Mouse (Mus musculus): Measurements from ENCODE around the gene Acod1. TPM values are rescaled to one million over a fixed set of nuclear protein-coding genes. Genes with fewer than 3 reads are reported as not detected.
A peak's percentile ranks its signal among the peaks of the same experiment; 100 is the strongest.

The Acod1 gene
- total and polyA plus RNA-seq, 2 experiments from 2014 or later = not detected

- peak within 1 kb of the TSS; percentile 70 for H3K4me2 ChIP-seq (ENCODE audit: low read depth, low read length, poor library complexity, severe bottlenecking)
- ATAC-seq (ENCODE audit: low FRiP score) (peak; percentile 97), DNase-seq (ENCODE audit: low spot score) (peak; percentile 97)
- peak; percentile 69 for TF ChIP-seq CTCF (IDR thresholded peaks at IDR 0.05)
- peaks cover 11% of the 10 kb centered on the region for H3K36me3 ChIP-seq (ENCODE audit: insufficient read depth, low read length)
- peak within 1 kb of the TSS; percentile 58 for H3K9ac ChIP-seq (replicated peaks; ENCODE audit: low read length, poor library complexity, severe bottlenecking)
- H3K4me3 ChIP-seq (ENCODE audit: low read depth, low read length) = peak within 1 kb of the TSS; percentile 63
- no peaks in the 10 kb centered on the region for H3K9me3 ChIP-seq (ENCODE audit: low read length)
- peaks cover 3% of the 10 kb centered on the region; the same call in 1 of the 2 replicates for H3K4me1 ChIP-seq (ENCODE audit: insufficient read depth, low read length)
- H3K27ac ChIP-seq (ENCODE audit: low read depth, low read length) = peak within 1 kb of the TSS; percentile 63
- under 1% methylated on average over 65 of the region's 65 CpGs for WGBS
- no peaks in the 10 kb centered on the region for H3K27me3 ChIP-seq (ENCODE audit: insufficient read depth, low read length)
Observed at GRCm38 (mm10) chr14:103069864-103070611, 23.3 kb downstream of the Acod1 start, which contains the start of gene Cln5. TSS of gene Cln5 (plus strand) at chr14:103070216.

- DNase-seq (ENCODE audit: low spot score) = no peak
- H3K27ac ChIP-seq (ENCODE audit: low read depth, low read length) = no peak overlapping the region
Observed at GRCm38 (mm10) chr14:103070790-103071189, 24.0 kb downstream of the Acod1 start.

GRCm38 (mm10) chr14:103071471-103071870 lies 24.7 kb downstream of the Acod1 start:
- DNase-seq (ENCODE audit: low spot score) (no peak), ATAC-seq (ENCODE audit: low FRiP score) (no peak)
- peaks cover 11% of the 10 kb centered on the region for H3K36me3 ChIP-seq (ENCODE audit: insufficient read depth, low read length)
- H3K27ac ChIP-seq (ENCODE audit: low read depth, low read length) = no peak overlapping the region
- H3K27me3 ChIP-seq (ENCODE audit: insufficient read depth, low read length) = no peaks in the 10 kb centered on the region
- peaks cover 3% of the 10 kb centered on the region; the same call in 1 of the 2 replicates for H3K4me1 ChIP-seq (ENCODE audit: insufficient read depth, low read length)
- TF ChIP-seq CTCF (IDR thresholded peaks at IDR 0.05) = no peak
- no peak overlapping the region for H3K4me2 ChIP-seq (ENCODE audit: low read depth, low read length, poor library complexity, severe bottlenecking)
- no peak overlapping the region for H3K9ac ChIP-seq (replicated peaks; ENCODE audit: low read length, poor library complexity, severe bottlenecking)
- no peaks in the 10 kb centered on the region for H3K9me3 ChIP-seq (ENCODE audit: low read length)
- 93% methylated on average over 12 of the region's 12 CpGs for WGBS
- H3K4me3 ChIP-seq (ENCODE audit: low read depth, low read length) = no peak overlapping the region

More at GRCm38 (mm10) chr14:103070790-103071189, 24.0 kb downstream of the Acod1 start:
- Histone ChIP-seq H3K9me3 (ENCODE audit: low read length) (no peaks in the 10 kb centered on the region), H3K9ac (replicated peaks; ENCODE audit: low read length, poor library complexity, severe bottlenecking) (peak overlapping the region; percentile 58), H3K36me3 (ENCODE audit: insufficient read depth, low read length) (peaks cover 11% of the 10 kb centered on the region), H3K4me3 (ENCODE audit: low read depth, low read length) (peak overlapping the region; percentile 63), H3K4me1 (ENCODE audit: insufficient read depth, low read length) (peaks cover 3% of the 10 kb centered on the region; the same call in 1 of the 2 replicates), H3K27me3 (ENCODE audit: insufficient read depth, low read length) (no peaks in the 10 kb centered on the region), H3K4me2 (ENCODE audit: low read depth, low read length, poor library complexity, severe bottlenecking) (peak overlapping the region; percentile 70)
- no peak for ATAC-seq (ENCODE audit: low FRiP score)
- WGBS = 5% methylated on average over 10 of the region's 10 CpGs
- TF ChIP-seq CTCF (IDR thresholded peaks at IDR 0.05) = no peak

GRCm38 (mm10) chr14:103072731-103073130 lies 26.0 kb downstream of the Acod1 start:
- no peak overlapping the region for H3K4me3 ChIP-seq (ENCODE audit: low read depth, low read length)
- no peak for ATAC-seq (ENCODE audit: low FRiP score)
- H3K9me3 ChIP-seq (ENCODE audit: low read length) = no peaks in the 10 kb centered on the region
- no peak overlapping the region for H3K27ac ChIP-seq (ENCODE audit: low read depth, low read length)
- no peak overlapping the region for H3K9ac ChIP-seq (replicated peaks; ENCODE audit: low read length, poor library complexity, severe bottlenecking)
- no peak for DNase-seq (ENCODE audit: low spot score)
- H3K36me3 ChIP-seq (ENCODE audit: insufficient read depth, low read length) = peaks cover 11% of the 10 kb centered on the region
- H3K27me3 ChIP-seq (ENCODE audit: insufficient read depth, low read length) = no peaks in the 10 kb centered on the region
- WGBS = 92% methylated on average over 4 of the region's 4 CpGs
- H3K4me2 ChIP-seq (ENCODE audit: low read depth, low read length, poor library complexity, severe bottlenecking) = no peak overlapping the region
- H3K4me1 ChIP-seq (ENCODE audit: insufficient read depth, low read length) = peaks cover 3% of the 10 kb centered on the region; the same call in 1 of the 2 replicates
- TF ChIP-seq CTCF (IDR thresholded peaks at IDR 0.05) = no peak

- no peak for TF ChIP-seq CTCF (IDR thresholded peaks at IDR 0.05)
- Histone ChIP-seq H3K4me2 (ENCODE audit: low read depth, low read length, poor library complexity, severe bottlenecking) (no peak overlapping the region), H3K4me1 (ENCODE audit: insufficient read depth, low read length) (peaks cover 3% of the 10 kb centered on the region; the same call in 1 of the 2 replicates), H3K9me3 (ENCODE audit: low read length) (no peaks in the 10 kb centered on the region), H3K36me3 (ENCODE audit: insufficient read depth, low read length) (peaks cover 11% of the 10 kb centered on the region), H3K4me3 (ENCODE audit: low read depth, low read length) (no peak overlapping the region), H3K27me3 (ENCODE audit: insufficient read depth, low read length) (no peaks in the 10 kb centered on the region), H3K9ac (replicated peaks; ENCODE audit: low read length, poor library complexity, severe bottlenecking) (no peak overlapping the region), H3K27ac (ENCODE audit: low read depth, low read length) (no peak overlapping the region)
- 80% methylated on average over 8 of the region's 8 CpGs for WGBS
- no peak for ATAC-seq (ENCODE audit: low FRiP score)
- no peak for DNase-seq (ENCODE audit: low spot score)
Observed at GRCm38 (mm10) chr14:103073825-103074224, 27.0 kb downstream of the Acod1 start.

- ATAC-seq (ENCODE audit: low FRiP score) (no peak), DNase-seq (ENCODE audit: low spot score) (no peak)
- no peak for TF ChIP-seq CTCF (IDR thresholded peaks at IDR 0.05)
- Histone ChIP-seq H3K4me3 (ENCODE audit: low read depth, low read length) (no peak overlapping the region), H3K27me3 (ENCODE audit: insufficient read depth, low read length) (no peaks in the 10 kb centered on the region), H3K4me2 (ENCODE audit: low read depth, low read length, poor library complexity, severe bottlenecking) (no peak overlapping the region), H3K9me3 (ENCODE audit: low read length) (no peaks in the 10 kb centered on the region), H3K4me1 (ENCODE audit: insufficient read depth, low read length) (peaks cover 3% of the 10 kb centered on the region; the same call in 1 of the 2 replicates), H3K9ac (replicated peaks; ENCODE audit: low read length, poor library complexity, severe bottlenecking) (no peak overlapping the region), H3K27ac (ENCODE audit: low read depth, low read length) (no peak overlapping the region), H3K36me3 (ENCODE audit: insufficient read depth, low read length) (peaks cover 11% of the 10 kb centered on the region)
- 73% methylated on average over 7 of the region's 7 CpGs for WGBS
Observed at GRCm38 (mm10) chr14:103075166-103075565, 28.4 kb downstream of the Acod1 start.
